Mouse (Mus musculus): Measurements from ENCODE around the gene Wbp1. TPM values are rescaled to one million over a fixed set of nuclear protein-coding genes. Genes with fewer than 3 reads are reported as not detected.
A peak's percentile ranks its signal among the peaks of the same experiment; 100 is the strongest.
"Not testable (repeated sequence)": the region's sequence is repeated elsewhere in the genome, so short reads cannot be mapped to it uniquely, and the experiment has no call there.

The Wbp1 gene
- polyA plus RNA-seq, 1 experiment from 2014 or later: 123 TPM

DNA sequence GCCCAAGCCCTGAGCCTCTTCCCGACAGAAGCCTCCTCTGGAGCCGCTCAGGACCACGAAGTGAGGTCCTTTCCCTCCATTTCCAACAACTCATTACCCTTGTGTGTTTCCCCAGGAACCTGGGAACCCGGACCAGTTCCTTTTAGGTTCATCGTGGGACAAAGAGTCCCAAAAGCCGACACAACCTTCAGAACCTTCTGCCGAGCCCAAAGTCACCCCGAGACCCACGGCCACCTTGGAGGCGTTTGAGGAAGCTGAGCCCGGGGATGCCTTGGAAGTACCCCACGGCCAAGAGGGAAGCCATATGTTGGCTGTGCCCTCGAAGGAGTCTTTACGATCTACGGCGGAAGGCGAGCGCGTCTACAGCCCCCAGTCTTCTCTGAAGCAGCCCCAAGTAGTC is 40.1 kb upstream of the Wbp1 start:
- 8% methylated on average over 19 of the region's 19 CpGs for WGBS
- no peak overlapping the region for H3K27ac ChIP-seq (ENCODE audit: low read depth, low read length)

DNA sequence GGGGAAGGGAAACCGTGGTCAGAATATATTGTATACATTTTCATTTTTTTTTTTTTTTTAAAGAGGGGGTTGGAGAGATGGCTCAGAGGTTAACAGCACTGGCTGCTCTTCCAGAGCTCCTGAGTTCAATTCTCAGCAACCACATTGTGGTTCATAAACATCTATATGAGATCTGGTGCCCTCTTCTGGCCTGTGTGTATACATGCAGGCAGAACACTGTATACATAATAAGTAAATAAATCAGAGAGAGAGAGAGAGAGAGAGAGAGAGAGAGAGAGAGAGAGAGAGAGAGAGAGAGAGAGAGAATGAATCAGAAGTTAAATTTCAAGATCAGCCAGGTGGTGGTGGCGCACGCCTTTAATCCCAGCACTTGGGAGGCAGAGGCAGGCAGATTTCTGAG is 38.1 kb upstream of the Wbp1 start:
- not testable (repeated sequence) for H3K9me3 ChIP-seq (ENCODE audit: control insufficient read depth, low read length); ATAC-seq (ENCODE audit: low FRiP score, low TSS enrichment); H3K9ac ChIP-seq (ENCODE audit: low read depth, low read length); H3K36me3 ChIP-seq (ENCODE audit: control insufficient read depth, insufficient read depth, low read length); H3K27ac ChIP-seq (ENCODE audit: low read depth, low read length); H3K4me2 ChIP-seq (replicated peaks; ENCODE audit: low read depth, low read length); H3K4me3 ChIP-seq (ENCODE audit: low read length)
- Histone ChIP-seq H3K4me1 (ENCODE audit: control insufficient read depth, insufficient read depth, low read length) (peaks cover 22% of the 10 kb centered on the region; the same call in 1 of the 2 replicates), H3K27me3 (ENCODE audit: control insufficient read depth, insufficient read depth, low read length) (peaks cover 20% of the 10 kb centered on the region)
- 33% methylated on average over 3 of the region's 3 CpGs for WGBS

More for the DNA sequence above, 40.1 kb upstream of the Wbp1 start:
- Histone ChIP-seq H3K9ac (ENCODE audit: low read depth, low read length) (peak overlapping the region; percentile 43), H3K4me3 (ENCODE audit: low read length) (peak overlapping the region; percentile 38), H3K36me3 (ENCODE audit: control insufficient read depth, insufficient read depth, low read length) (no peaks in the 10 kb centered on the region), H3K4me2 (replicated peaks; ENCODE audit: low read depth, low read length) (peak overlapping the region; percentile 61), H3K4me1 (ENCODE audit: control insufficient read depth, insufficient read depth, low read length) (peaks cover 23% of the 10 kb centered on the region), H3K27me3 (ENCODE audit: control insufficient read depth, insufficient read depth, low read length) (peaks cover 20% of the 10 kb centered on the region), H3K9me3 (ENCODE audit: control insufficient read depth, low read length) (no peaks in the 10 kb centered on the region)
- ATAC-seq (ENCODE audit: low FRiP score, low TSS enrichment): no peak

DNA sequence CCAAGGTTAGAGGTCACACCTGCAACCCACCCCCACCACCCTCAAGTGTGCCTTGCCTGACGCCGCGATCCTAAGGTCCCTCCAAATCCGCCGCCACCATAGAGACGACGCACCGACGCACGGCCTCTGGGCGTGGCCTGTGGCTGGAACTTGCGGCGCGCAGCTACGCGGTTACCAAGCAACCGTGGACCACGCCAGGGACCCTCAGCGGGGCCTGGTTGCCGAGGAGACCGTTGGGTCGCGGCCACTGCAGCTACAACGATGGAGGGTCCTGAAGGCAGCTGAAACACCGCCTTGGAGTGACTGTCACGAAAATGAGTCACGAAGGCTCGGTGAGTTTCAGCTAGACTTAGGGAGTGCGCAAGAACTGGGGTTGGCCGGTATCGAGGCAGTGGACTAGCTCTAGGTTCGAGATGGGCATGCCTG is 34.9 kb upstream of the Wbp1 start, which contains the start of the genes Wdr54 and 1700003E16Rik:
Gene Wdr54, minus strand, starts transcription at position 139 of the 426 bp plus-strand sequence.
Gene 1700003E16Rik, plus strand, starts transcription at position 146 of the 426 bp plus-strand sequence.
- H3K4me2 ChIP-seq (replicated peaks; ENCODE audit: low read depth, low read length): peak within 1 kb of the TSS; percentile 67
- H3K9me3 ChIP-seq (ENCODE audit: control insufficient read depth, low read length): no peaks in the 10 kb centered on the region
- H3K9ac ChIP-seq (ENCODE audit: low read depth, low read length): peak within 1 kb of the TSS; percentile 40; the same call in 1 of the 2 replicates
- peaks cover 9% of the 10 kb centered on the region for H3K27me3 ChIP-seq (ENCODE audit: control insufficient read depth, insufficient read depth, low read length)
- H3K27ac ChIP-seq (ENCODE audit: low read depth, low read length): no peak within 1 kb of the TSS
- peak within 1 kb of the TSS; percentile 56 for H3K4me3 ChIP-seq (ENCODE audit: low read length)
- peaks cover 13% of the 10 kb centered on the region; the same call in 1 of the 2 replicates for H3K36me3 ChIP-seq (ENCODE audit: control insufficient read depth, insufficient read depth, low read length)
- 1% methylated on average over 32 of the region's 32 CpGs for WGBS
- peak; percentile 92 for ATAC-seq (ENCODE audit: low FRiP score, low TSS enrichment)
- peaks cover 5% of the 10 kb centered on the region; the same call in 1 of the 2 replicates for H3K4me1 ChIP-seq (ENCODE audit: control insufficient read depth, insufficient read depth, low read length)

DNA sequence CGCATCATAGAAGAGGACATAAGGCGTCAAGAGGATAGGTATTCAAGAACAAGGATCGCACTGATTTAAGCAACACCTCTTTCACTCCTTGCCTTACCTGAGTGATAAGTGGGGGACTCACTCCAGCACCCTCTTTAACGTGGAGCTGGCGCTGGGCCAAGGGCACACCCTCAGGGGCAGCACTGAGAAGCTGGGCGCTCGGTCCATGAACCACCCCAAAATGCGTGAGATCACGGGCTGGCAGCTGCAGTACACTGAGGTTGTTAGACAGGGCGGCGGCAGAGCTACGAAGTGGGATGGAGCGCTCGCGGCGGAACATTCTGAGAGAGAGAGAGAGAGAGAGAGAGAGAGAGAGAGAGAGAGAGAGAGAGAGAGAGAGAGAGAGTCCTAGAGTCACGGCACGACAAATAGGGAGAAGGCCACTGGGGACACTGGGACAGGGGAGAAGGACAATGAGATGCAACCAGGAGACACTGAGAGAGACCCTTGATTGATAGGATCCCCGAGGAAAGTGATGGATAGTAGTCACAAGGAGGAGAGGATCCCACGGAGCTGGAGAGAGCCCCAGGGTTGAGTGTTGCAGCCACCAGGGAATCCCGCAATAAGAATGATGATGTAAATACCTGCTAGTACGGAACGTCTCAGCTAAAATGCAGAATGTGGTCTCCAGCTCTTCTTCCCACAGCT is 34.3 kb upstream of the Wbp1 start:
- 8% methylated on average over 23 of the region's 23 CpGs for WGBS
- Histone ChIP-seq H3K27me3 (ENCODE audit: control insufficient read depth, insufficient read depth, low read length) (peaks cover 3% of the 10 kb centered on the region), H3K27ac (ENCODE audit: low read depth, low read length) (no peak overlapping the region), H3K9ac (ENCODE audit: low read depth, low read length) (peak overlapping the region; percentile 40; the same call in 1 of the 2 replicates), H3K36me3 (ENCODE audit: control insufficient read depth, insufficient read depth, low read length) (peaks cover 14% of the 10 kb centered on the region; the same call in 1 of the 2 replicates), H3K9me3 (ENCODE audit: control insufficient read depth, low read length) (no peaks in the 10 kb centered on the region), H3K4me1 (ENCODE audit: control insufficient read depth, insufficient read depth, low read length) (peaks cover 5% of the 10 kb centered on the region; the same call in 1 of the 2 replicates), H3K4me2 (replicated peaks; ENCODE audit: low read depth, low read length) (peak overlapping the region; percentile 67), H3K4me3 (ENCODE audit: low read length) (peak overlapping the region; percentile 56)
- ATAC-seq (ENCODE audit: low FRiP score, low TSS enrichment): peak; percentile 28

DNA sequence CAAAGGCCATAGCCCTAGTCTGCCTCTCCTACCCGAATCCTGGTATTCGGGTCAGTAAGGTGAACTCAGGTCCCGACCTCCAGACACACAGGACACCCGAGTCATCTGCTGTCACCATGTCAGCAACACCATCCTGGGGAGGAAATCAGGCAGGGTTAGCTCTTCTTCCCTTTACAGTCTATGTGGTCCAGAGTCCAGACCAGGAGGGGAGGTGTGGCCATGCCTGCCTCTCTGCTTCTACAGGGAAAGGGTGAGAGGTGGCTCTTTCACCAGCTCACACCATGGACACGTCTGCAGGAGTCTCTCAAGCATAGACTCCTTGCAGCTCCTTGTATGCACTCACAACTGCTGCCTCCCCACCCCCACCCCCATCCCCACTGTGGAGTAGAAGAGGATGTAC is 32.1 kb upstream of the Wbp1 start:
- Histone ChIP-seq H3K27ac (ENCODE audit: low read depth, low read length) (no peak overlapping the region), H3K4me2 (replicated peaks; ENCODE audit: low read depth, low read length) (no peak overlapping the region), H3K36me3 (ENCODE audit: control insufficient read depth, insufficient read depth, low read length) (peaks cover 31% of the 10 kb centered on the region; the same call in 1 of the 2 replicates), H3K27me3 (ENCODE audit: control insufficient read depth, insufficient read depth, low read length) (no peaks in the 10 kb centered on the region), H3K4me1 (ENCODE audit: control insufficient read depth, insufficient read depth, low read length) (peaks cover 5% of the 10 kb centered on the region; the same call in 1 of the 2 replicates), H3K9me3 (ENCODE audit: control insufficient read depth, low read length) (no peaks in the 10 kb centered on the region), H3K9ac (ENCODE audit: low read depth, low read length) (no peak overlapping the region), H3K4me3 (ENCODE audit: low read length) (no peak overlapping the region)
- no peak for ATAC-seq (ENCODE audit: low FRiP score, low TSS enrichment)
- WGBS: 68% methylated on average over 5 of the region's 5 CpGs

DNA sequence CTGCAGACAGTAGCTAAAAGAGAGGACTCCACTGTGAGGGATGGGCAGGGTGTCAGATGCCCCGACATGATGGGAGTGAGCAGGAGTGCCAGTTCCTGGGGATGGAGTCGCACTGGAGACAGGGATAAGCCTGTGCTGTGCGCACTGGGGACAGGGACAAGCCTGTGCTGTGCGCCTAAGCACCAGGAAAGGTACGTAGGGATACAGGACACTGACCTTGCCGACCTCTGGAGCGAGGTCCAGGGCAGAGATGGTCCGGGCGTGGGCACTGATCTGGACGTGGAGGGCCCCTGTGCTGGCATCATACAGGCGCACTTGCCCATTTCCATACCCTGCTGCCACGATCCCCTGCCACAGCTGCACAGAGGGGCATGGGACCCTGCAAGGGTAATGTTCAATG is 31.7 kb upstream of the Wbp1 start:
- ATAC-seq (ENCODE audit: low FRiP score, low TSS enrichment): no peak

DNA sequence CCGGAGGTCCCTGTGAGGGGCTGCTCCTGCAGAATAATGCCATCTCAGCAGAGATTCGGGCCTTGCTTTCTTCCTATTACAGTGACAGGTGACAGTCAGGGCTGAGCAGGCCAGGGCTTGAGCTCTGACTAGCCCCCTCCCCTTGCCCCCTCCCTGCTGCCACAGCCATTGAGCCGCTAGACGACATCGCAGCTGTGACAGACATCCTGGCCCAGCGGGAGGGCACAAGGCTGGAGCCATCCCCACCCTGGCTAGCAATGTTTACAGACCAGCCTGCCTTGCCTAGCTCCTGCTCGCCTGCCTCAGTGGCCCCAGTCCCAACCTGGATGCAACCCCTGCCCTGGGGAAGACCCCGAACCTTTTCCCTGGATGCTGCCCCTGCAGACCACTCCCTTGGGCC is 30.4 kb upstream of the Wbp1 start:
- ATAC-seq (ENCODE audit: low FRiP score, low TSS enrichment): no peak
- Histone ChIP-seq H3K4me2 (replicated peaks; ENCODE audit: low read depth, low read length) (no peak overlapping the region), H3K27me3 (ENCODE audit: control insufficient read depth, insufficient read depth, low read length) (no peaks in the 10 kb centered on the region), H3K9me3 (ENCODE audit: control insufficient read depth, low read length) (no peaks in the 10 kb centered on the region), H3K27ac (ENCODE audit: low read depth, low read length) (no peak overlapping the region), H3K9ac (ENCODE audit: low read depth, low read length) (no peak overlapping the region), H3K36me3 (ENCODE audit: control insufficient read depth, insufficient read depth, low read length) (peaks cover 44% of the 10 kb centered on the region), H3K4me3 (ENCODE audit: low read length) (no peak overlapping the region), H3K4me1 (ENCODE audit: control insufficient read depth, insufficient read depth, low read length) (peaks cover 8% of the 10 kb centered on the region; the same call in 1 of the 2 replicates)
- 40% methylated on average over 8 of the region's 8 CpGs for WGBS

More for the DNA sequence above, 31.7 kb upstream of the Wbp1 start:
- no peaks in the 10 kb centered on the region for H3K9me3 ChIP-seq (ENCODE audit: control insufficient read depth, low read length)
- peaks cover 5% of the 10 kb centered on the region; the same call in 1 of the 2 replicates for H3K4me1 ChIP-seq (ENCODE audit: control insufficient read depth, insufficient read depth, low read length)
- peaks cover 34% of the 10 kb centered on the region for H3K36me3 ChIP-seq (ENCODE audit: control insufficient read depth, insufficient read depth, low read length)
- no peak overlapping the region for H3K9ac ChIP-seq (ENCODE audit: low read depth, low read length)
- no peak overlapping the region for H3K4me3 ChIP-seq (ENCODE audit: low read length)
- H3K27me3 ChIP-seq (ENCODE audit: control insufficient read depth, insufficient read depth, low read length): no peaks in the 10 kb centered on the region
- 90% methylated on average over 12 of the region's 12 CpGs for WGBS
- no peak overlapping the region for H3K4me2 ChIP-seq (replicated peaks; ENCODE audit: low read depth, low read length)
- H3K27ac ChIP-seq (ENCODE audit: low read depth, low read length): no peak overlapping the region

DNA sequence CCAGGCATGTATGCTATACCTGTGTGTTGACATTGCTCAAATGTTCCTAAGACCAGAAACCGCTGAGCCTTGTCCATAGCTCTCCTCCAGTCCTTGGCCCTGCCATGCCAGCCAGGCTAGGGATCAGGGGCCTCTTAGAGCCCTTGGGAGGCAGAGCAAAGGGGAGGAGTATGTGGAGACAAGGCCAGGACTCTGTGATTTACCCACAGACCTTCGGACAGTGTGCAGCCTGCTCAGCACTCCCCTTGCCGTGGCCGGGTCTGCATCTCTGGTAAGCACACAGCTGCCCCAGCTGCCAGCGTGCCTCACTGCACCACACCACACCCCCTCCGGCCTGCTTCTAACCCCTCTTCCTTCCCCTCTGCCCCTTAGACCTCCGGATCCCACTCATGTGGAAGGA is 25.9 kb upstream of the Wbp1 start:
- Histone ChIP-seq H3K9me3 (ENCODE audit: control insufficient read depth, low read length) (no peaks in the 10 kb centered on the region), H3K4me3 (ENCODE audit: low read length) (no peak overlapping the region), H3K27me3 (ENCODE audit: control insufficient read depth, insufficient read depth, low read length) (no peaks in the 10 kb centered on the region), H3K9ac (ENCODE audit: low read depth, low read length) (no peak overlapping the region), H3K36me3 (ENCODE audit: control insufficient read depth, insufficient read depth, low read length) (peaks cover 39% of the 10 kb centered on the region), H3K27ac (ENCODE audit: low read depth, low read length) (no peak overlapping the region), H3K4me1 (ENCODE audit: control insufficient read depth, insufficient read depth, low read length) (peaks cover 6% of the 10 kb centered on the region; the same call in 1 of the 2 replicates), H3K4me2 (replicated peaks; ENCODE audit: low read depth, low read length) (no peak overlapping the region)
- ATAC-seq (ENCODE audit: low FRiP score, low TSS enrichment): peak; percentile 18; the same call in 1 of the 2 replicates
- WGBS: 37% methylated on average over 7 of the region's 7 CpGs

DNA sequence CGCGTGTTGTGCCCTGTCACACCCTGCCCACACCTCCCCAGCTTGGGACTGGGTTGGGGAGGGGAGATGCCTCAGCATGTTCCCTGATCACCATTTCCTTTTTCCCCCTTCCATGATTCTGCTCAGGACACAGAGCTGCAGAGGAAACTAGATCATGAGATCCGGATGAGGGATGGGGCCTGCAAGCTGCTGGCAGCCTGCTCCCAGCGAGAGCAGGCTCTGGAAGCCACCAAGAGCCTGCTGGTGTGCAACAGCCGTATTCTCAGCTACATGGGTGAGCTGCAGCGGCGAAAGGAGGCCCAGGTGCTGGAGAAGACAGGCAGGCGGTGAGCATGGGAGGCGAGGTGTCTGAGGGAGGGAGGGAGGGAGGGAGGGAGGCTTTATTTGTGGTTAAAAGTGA is 24.4 kb upstream of the Wbp1 start:
- Histone ChIP-seq H3K9ac (ENCODE audit: low read depth, low read length) (no peak overlapping the region), H3K4me3 (ENCODE audit: low read length) (no peak overlapping the region), H3K9me3 (ENCODE audit: control insufficient read depth, low read length) (no peaks in the 10 kb centered on the region), H3K36me3 (ENCODE audit: control insufficient read depth, insufficient read depth, low read length) (peaks cover 34% of the 10 kb centered on the region), H3K27ac (ENCODE audit: low read depth, low read length) (0 out of 2 replicates have a peak overlapping the region, but pooled peaks have one; percentile 24), H3K4me1 (ENCODE audit: control insufficient read depth, insufficient read depth, low read length) (peaks cover 13% of the 10 kb centered on the region; the same call in 1 of the 2 replicates), H3K4me2 (replicated peaks; ENCODE audit: low read depth, low read length) (no peak overlapping the region), H3K27me3 (ENCODE audit: control insufficient read depth, insufficient read depth, low read length) (no peaks in the 10 kb centered on the region)
- 66% methylated on average over 9 of the region's 9 CpGs for WGBS
- ATAC-seq (ENCODE audit: low FRiP score, low TSS enrichment): no peak

Data from kidney, embryonic 14.5 days (tissue).